ENCODE assay signal across 17 mouse cellular contexts in genomic region chr11:46107046-46107445, GRCm38 (mm10). TPM values are rescaled to one million over a fixed set of nuclear protein-coding genes. Genes with fewer than 3 reads are reported as not detected.
"Had no signal": no experiment of that assay in that cellular context is flagged by ENCODE, and none has a peak within 500 bp of the region (broad histone marks: within the 10 kb centered on the region; RNA-seq: fewer than 3 reads in every experiment).

No protein-coding gene starts in this region.

- H3K4me1 ChIP-seq: midbrain, embryonic 10.5 days; midbrain, embryonic 12.5 days; neural tube, embryonic 15.5 days had no signal

- H3K27ac ChIP-seq: midbrain, embryonic 10.5 days; midbrain, embryonic 12.5 days; neural tube, embryonic 13.5 days; neural tube, embryonic 15.5 days had no signal

- H3K27me3 ChIP-seq: midbrain, embryonic 12.5 days; neural tube, embryonic 13.5 days; neural tube, embryonic 15.5 days had no signal

- ATAC-seq: midbrain, embryonic 16.5 days had no signal

- H3K9me3 ChIP-seq: midbrain, embryonic 10.5 days; midbrain, embryonic 12.5 days; neural tube, embryonic 13.5 days; neural tube, embryonic 15.5 days had no signal

- H3K4me2 ChIP-seq: lung, embryonic 14.5 days; midbrain, embryonic 12.5 days; neural tube, embryonic 13.5 days; neural tube, embryonic 15.5 days had no signal

- DNase-seq: lung, adult 18-20 months; lung, embryonic 14.5 days; lung, postnatal 10 days; lung, postnatal 4 days; midbrain, embryonic 14.5 days; right cerebral cortex, postnatal 14 days; thymus, adult 18-20 months; thymus, postnatal 14 days; thymus, postnatal 36 days had no signal

- H3K4me3 ChIP-seq: midbrain, embryonic 10.5 days; midbrain, embryonic 12.5 days; myocyte; neural tube, embryonic 13.5 days; neural tube, embryonic 15.5 days had no signal

- H3K36me3 ChIP-seq: midbrain, embryonic 10.5 days; midbrain, embryonic 12.5 days had no signal

- H3K9ac ChIP-seq: lung, embryonic 14.5 days; midbrain, embryonic 12.5 days; neural tube, embryonic 13.5 days; neural tube, embryonic 15.5 days had no signal

RNA-seq across cellular contexts. Expression of gene Nipal4, which starts 59.3 kb away (rescaled TPM):
- total RNA-seq: megakaryocyte, adult 5-6 weeks; megakaryocyte-erythroid progenitor cell, adult 5-6 weeks had no signal
